Mouse (Mus musculus): Measurements from ENCODE around the gene Mprip. TPM values are rescaled to one million over a fixed set of nuclear protein-coding genes. Genes with fewer than 3 reads are reported as not detected.
"Not testable (repeated sequence)": the region's sequence is repeated elsewhere in the genome, so short reads cannot be mapped to it uniquely, and the experiment has no call there.

Mprip gene
- 237 and 246 TPM in 2 replicates for polyA plus RNA-seq (2012; rRNA removed)

DNA sequence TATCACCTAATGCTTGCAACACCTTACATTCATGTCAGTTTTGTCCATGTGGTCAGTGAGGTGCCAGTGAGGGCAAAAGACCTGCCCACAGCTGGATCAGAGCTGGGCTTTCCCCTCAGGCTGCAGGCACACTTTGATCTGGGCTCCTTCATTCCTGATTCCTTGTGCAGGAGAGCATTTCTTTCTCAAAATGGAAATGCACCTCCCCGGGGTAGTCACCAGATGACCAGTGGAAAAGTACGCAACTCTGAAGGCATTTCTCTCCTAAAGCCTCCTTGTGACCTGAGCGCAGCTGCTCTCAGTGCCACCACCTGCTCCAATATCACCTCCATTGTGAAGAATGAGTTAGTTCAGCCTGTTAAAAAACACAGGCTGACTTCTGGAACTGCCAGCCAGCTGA lies at the start of gene Mprip:
Gene Mprip (plus strand): TSS at position 301 of the 400 bp plus-strand sequence.
- Histone ChIP-seq H3K4me3 (ENCODE audit: control insufficient read depth, low read depth, low read length) (peak within 1 kb of the TSS; percentile 82), H3K27ac (ENCODE audit: control insufficient read depth, insufficient read depth, low read depth, low read length) (peak within 1 kb of the TSS; percentile 83), H3K27me3 (ENCODE audit: control insufficient read depth, insufficient read depth, low read length) (no peaks in the 10 kb centered on the region)

GRCm38 (mm10) chr11:59611646-59612045 lies 49.5 kb upstream of the Mprip start:
- no peak overlapping the region for H3K27ac ChIP-seq (ENCODE audit: control insufficient read depth, insufficient read depth, low read depth, low read length)
- no peaks in the 10 kb centered on the region for H3K36me3 ChIP-seq (ENCODE audit: control insufficient read depth, insufficient read depth, low read length)
- TF ChIP-seq CTCF (IDR thresholded peaks at IDR 0.05; ENCODE audit: control insufficient read depth, insufficient read depth, insufficient replicate concordance, low read depth, low read length) (no peak), POLR2A (IDR thresholded peaks at IDR 0.05; ENCODE audit: control insufficient read depth, low read depth, low read length) (no peak)
- no peaks in the 10 kb centered on the region for H3K27me3 ChIP-seq (ENCODE audit: control insufficient read depth, insufficient read depth, low read length)
- no peak overlapping the region for H3K4me3 ChIP-seq (ENCODE audit: control insufficient read depth, low read depth, low read length)
- no peaks in the 10 kb centered on the region for H3K4me1 ChIP-seq (ENCODE audit: control insufficient read depth, insufficient read depth, low read length)

More for the DNA sequence above, at the start of gene Mprip:
- no peaks in the 10 kb centered on the region for H3K36me3 ChIP-seq (ENCODE audit: control insufficient read depth, insufficient read depth, low read length)
- H3K4me1 ChIP-seq (ENCODE audit: control insufficient read depth, insufficient read depth, low read length) = peaks cover 17% of the 10 kb centered on the region
- TF ChIP-seq CTCF (IDR thresholded peaks at IDR 0.05; ENCODE audit: control insufficient read depth, insufficient read depth, insufficient replicate concordance, low read depth, low read length) (no peak), POLR2A (IDR thresholded peaks at IDR 0.05; ENCODE audit: control insufficient read depth, low read depth, low read length) (no peak)

GRCm38 (mm10) chr11:59614120-59614519 lies 47.0 kb upstream of the Mprip start:
- TF ChIP-seq POLR2A (IDR thresholded peaks at IDR 0.05; ENCODE audit: control insufficient read depth, low read depth, low read length) (no peak), CTCF (IDR thresholded peaks at IDR 0.05; ENCODE audit: control insufficient read depth, insufficient read depth, insufficient replicate concordance, low read depth, low read length) (no peak; the same call in 1 of the 2 replicates)
- Histone ChIP-seq H3K4me3 (ENCODE audit: control insufficient read depth, low read depth, low read length) (no peak overlapping the region), H3K36me3 (ENCODE audit: control insufficient read depth, insufficient read depth, low read length) (no peaks in the 10 kb centered on the region)

GRCm38 (mm10) chr11:59616986-59617385 lies 44.1 kb upstream of the Mprip start:
- H3K4me3 ChIP-seq (ENCODE audit: control insufficient read depth, low read depth, low read length); H3K4me1 ChIP-seq (ENCODE audit: control insufficient read depth, insufficient read depth, low read length); H3K36me3 ChIP-seq (ENCODE audit: control insufficient read depth, insufficient read depth, low read length); H3K27me3 ChIP-seq (ENCODE audit: control insufficient read depth, insufficient read depth, low read length); H3K27ac ChIP-seq (ENCODE audit: control insufficient read depth, insufficient read depth, low read depth, low read length): not testable (repeated sequence)

More at GRCm38 (mm10) chr11:59614120-59614519, 47.0 kb upstream of the Mprip start:
- H3K27ac ChIP-seq (ENCODE audit: control insufficient read depth, insufficient read depth, low read depth, low read length) = no peak overlapping the region
- no peaks in the 10 kb centered on the region for H3K27me3 ChIP-seq (ENCODE audit: control insufficient read depth, insufficient read depth, low read length)
- no peaks in the 10 kb centered on the region for H3K4me1 ChIP-seq (ENCODE audit: control insufficient read depth, insufficient read depth, low read length)

GRCm38 (mm10) chr11:59622214-59622613 lies 38.9 kb upstream of the Mprip start:
- no peaks in the 10 kb centered on the region for H3K27me3 ChIP-seq (ENCODE audit: control insufficient read depth, insufficient read depth, low read length)
- H3K27ac ChIP-seq (ENCODE audit: control insufficient read depth, insufficient read depth, low read depth, low read length) = no peak overlapping the region
- no peaks in the 10 kb centered on the region for H3K4me1 ChIP-seq (ENCODE audit: control insufficient read depth, insufficient read depth, low read length)
- H3K4me3 ChIP-seq (ENCODE audit: control insufficient read depth, low read depth, low read length) = no peak overlapping the region
- TF ChIP-seq POLR2A (IDR thresholded peaks at IDR 0.05; ENCODE audit: control insufficient read depth, low read depth, low read length) = no peak
- no peak for TF ChIP-seq CTCF (IDR thresholded peaks at IDR 0.05; ENCODE audit: control insufficient read depth, insufficient read depth, insufficient replicate concordance, low read depth, low read length)
- no peaks in the 10 kb centered on the region for H3K36me3 ChIP-seq (ENCODE audit: control insufficient read depth, insufficient read depth, low read length)

- no peaks in the 10 kb centered on the region for H3K36me3 ChIP-seq (ENCODE audit: control insufficient read depth, insufficient read depth, low read length)
- peak; percentile 38; the same call in 1 of the 2 replicates for TF ChIP-seq CTCF (IDR thresholded peaks at IDR 0.05; ENCODE audit: control insufficient read depth, insufficient read depth, insufficient replicate concordance, low read depth, low read length)
- no peak for TF ChIP-seq POLR2A (IDR thresholded peaks at IDR 0.05; ENCODE audit: control insufficient read depth, low read depth, low read length)
Measured at GRCm38 (mm10) chr11:59624017-59624630, 37.0 kb upstream of the Mprip start.

GRCm38 (mm10) chr11:59626192-59626591 lies 34.9 kb upstream of the Mprip start:
- Histone ChIP-seq H3K27me3 (ENCODE audit: control insufficient read depth, insufficient read depth, low read length) (no peaks in the 10 kb centered on the region), H3K27ac (ENCODE audit: control insufficient read depth, insufficient read depth, low read depth, low read length) (no peak overlapping the region), H3K4me3 (ENCODE audit: control insufficient read depth, low read depth, low read length) (no peak overlapping the region), H3K4me1 (ENCODE audit: control insufficient read depth, insufficient read depth, low read length) (no peaks in the 10 kb centered on the region), H3K36me3 (ENCODE audit: control insufficient read depth, insufficient read depth, low read length) (no peaks in the 10 kb centered on the region)
- no peak for TF ChIP-seq CTCF (IDR thresholded peaks at IDR 0.05; ENCODE audit: control insufficient read depth, insufficient read depth, insufficient replicate concordance, low read depth, low read length)
- no peak for TF ChIP-seq POLR2A (IDR thresholded peaks at IDR 0.05; ENCODE audit: control insufficient read depth, low read depth, low read length)

More at GRCm38 (mm10) chr11:59624017-59624630, 37.0 kb upstream of the Mprip start:
- H3K4me1 ChIP-seq (ENCODE audit: control insufficient read depth, insufficient read depth, low read length) = no peaks in the 10 kb centered on the region
- H3K27ac ChIP-seq (ENCODE audit: control insufficient read depth, insufficient read depth, low read depth, low read length) = no peak overlapping the region
- no peak overlapping the region for H3K4me3 ChIP-seq (ENCODE audit: control insufficient read depth, low read depth, low read length)
- H3K27me3 ChIP-seq (ENCODE audit: control insufficient read depth, insufficient read depth, low read length) = no peaks in the 10 kb centered on the region
